Mouse (Mus musculus) heart, postnatal 10 days (tissue): Measurements from ENCODE around the gene Gm13696. TPM values are rescaled to one million over a fixed set of nuclear protein-coding genes. Genes with fewer than 3 reads are reported as not detected.

Experiments used
- DNase-seq, 2 experiments: peaks; one replicate each; pipeline ENCODE4 v3.0.0; 2021
- intact Hi-C: fragments of 180-260 bp; cut with DNase I; formaldehyde crosslinking; loops from one replicate; pipeline ENCODE4 v1.15.1; 2025
- total RNA-seq, 2 experiments: library from RNA; stranded (reverse); gene quantifications; 2 replicates each; pipeline ENCODE4 v1.2.3; 2021

Gm13696 gene
- total RNA-seq, 2 experiments from 2014 or later, result 1.0 to 1.1 TPM

GRCm38 (mm10) chr2:84023319-84023718 lies 50.4 kb downstream of the Gm13696 start:
- no peak for DNase-seq
- intact Hi-C loops, result no loop called here

Other genes with a start within 250 kb of the Gm13696 start
- 10 to 100 TPM; 53.7 to 56.0 TPM for gene Itgav, start 248.7 kb upstream of the Gm13696 start, total RNA-seq
- 1 to 10 TPM; 1.9 TPM for gene Fam171b, start 160.5 kb upstream of the Gm13696 start, total RNA-seq
- gene Zswim2, start 31.9 kb upstream of the Gm13696 start, total RNA-seq, result not detected
- gene Gm13698, start 17.4 kb upstream of the Gm13696 start, total RNA-seq, result 1 to 10 TPM; 1.0 to 1.1 TPM
- 1 to 10 TPM; 1.0 to 1.1 TPM for gene Gm13693, start 11.6 kb upstream of the Gm13696 start, total RNA-seq
- 1 to 10 TPM in 1 of 2 experiments, not detected in 1; 1.1 TPM for gene Gm13695, start 5.8 kb upstream of the Gm13696 start, total RNA-seq
- gene Gm13694, start 5.8 kb downstream of the Gm13696 start, total RNA-seq, result 1 to 10 TPM; 1.0 to 1.1 TPM
- 1 to 10 TPM; 1.0 to 1.1 TPM for gene Gm13697, start 11.6 kb downstream of the Gm13696 start, total RNA-seq
- gene Gm13691, start 17.4 kb downstream of the Gm13696 start, total RNA-seq, result 1 to 10 TPM; 1.0 to 1.1 TPM